Mouse (Mus musculus): Measurements from ENCODE around the gene Snrpg. TPM values are rescaled to one million over a fixed set of nuclear protein-coding genes. Genes with fewer than 3 reads are reported as not detected.

Snrpg gene
- polyA plus RNA-seq, 1 experiment from 2014 or later, result 889 TPM

DNA sequence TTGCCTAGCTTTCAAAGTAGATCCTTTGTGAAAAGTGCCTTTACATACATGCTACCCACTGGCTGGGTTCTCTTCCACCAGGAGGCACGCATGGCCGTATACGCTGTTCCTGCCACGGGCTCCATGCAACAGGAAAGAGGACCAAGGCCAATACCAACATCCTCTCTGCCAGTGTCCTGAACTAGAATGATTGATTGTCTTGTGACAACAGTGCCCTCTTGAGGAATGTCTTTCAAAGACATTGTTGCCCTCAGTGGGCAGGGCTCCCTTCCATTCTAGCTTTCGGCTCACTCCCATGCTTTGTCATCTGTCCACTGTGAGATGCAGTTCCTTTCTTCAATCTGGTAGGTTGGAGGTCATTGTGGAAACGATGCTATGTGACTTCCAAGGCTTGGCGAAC, 21.8 kb upstream of the Snrpg start:
- no peak overlapping the region for H3K4me3 ChIP-seq
- WGBS, result 65% methylated on average over 7 of the region's 7 CpGs
- no peak for DNase-seq (ENCODE audit: low spot score)

DNA sequence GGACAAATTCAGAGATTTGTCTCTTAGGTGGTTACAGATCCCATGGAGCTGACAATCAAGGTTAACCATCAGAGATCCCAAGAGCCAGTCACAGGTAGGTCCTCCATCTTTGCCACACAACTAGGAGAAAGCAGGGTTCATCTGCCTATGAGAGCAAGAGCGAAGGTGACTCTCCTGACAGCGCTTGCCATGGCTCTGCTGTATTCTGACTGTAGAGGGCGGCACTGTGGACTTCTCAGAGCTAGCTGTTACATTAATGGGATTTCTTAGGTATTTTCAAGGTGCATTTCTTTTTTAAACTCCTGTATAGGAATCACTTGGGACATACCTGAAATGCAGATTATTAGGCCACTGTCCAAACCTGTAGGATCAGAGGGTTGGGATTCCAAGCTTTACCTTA, 16.2 kb upstream of the Snrpg start:
- no peaks in the 10 kb centered on the region for H3K9me3 ChIP-seq (replicated peaks)
- WGBS, result 59% methylated on average over 3 of the region's 3 CpGs
- no peak overlapping the region for H3K27ac ChIP-seq (replicated peaks)
- H3K36me3 ChIP-seq, result no peaks in the 10 kb centered on the region
- H3K27me3 ChIP-seq (ENCODE audit: low read depth, poor library complexity, severe bottlenecking), result no peaks in the 10 kb centered on the region
- no peak overlapping the region for H3K4me3 ChIP-seq
- DNase-seq (ENCODE audit: low spot score), result no peak
- H3K4me1 ChIP-seq, result no peaks in the 10 kb centered on the region

More for the DNA sequence above, 21.8 kb upstream of the Snrpg start:
- H3K36me3 ChIP-seq, result no peaks in the 10 kb centered on the region
- peaks cover 2% of the 10 kb centered on the region for H3K4me1 ChIP-seq
- no peaks in the 10 kb centered on the region for H3K9me3 ChIP-seq (replicated peaks)
- H3K27me3 ChIP-seq (ENCODE audit: low read depth, poor library complexity, severe bottlenecking), result no peaks in the 10 kb centered on the region
- H3K27ac ChIP-seq (replicated peaks), result no peak overlapping the region

DNA sequence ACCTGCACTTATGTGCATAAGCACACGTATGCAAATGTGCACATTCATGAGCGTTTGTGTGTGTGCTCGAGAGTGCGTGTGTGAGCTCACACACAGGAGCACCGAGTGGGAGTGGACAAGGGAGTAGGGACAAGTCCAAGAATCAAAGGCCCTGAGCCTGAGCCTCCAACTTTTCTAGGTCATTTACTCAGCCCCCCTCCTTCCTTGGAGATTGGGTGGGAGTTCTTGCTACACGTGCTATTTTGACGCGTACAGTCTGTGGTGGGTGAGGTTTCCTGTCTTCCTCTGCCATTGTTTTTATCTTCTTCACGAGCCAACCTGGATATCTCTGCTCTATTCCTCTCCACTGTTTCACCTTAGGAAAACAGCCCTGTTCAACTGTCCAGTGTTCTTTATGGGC, 14.1 kb upstream of the Snrpg start:
- no peaks in the 10 kb centered on the region for H3K4me1 ChIP-seq
- no peaks in the 10 kb centered on the region for H3K27me3 ChIP-seq (ENCODE audit: low read depth, poor library complexity, severe bottlenecking)
- DNase-seq (ENCODE audit: low spot score), result no peak
- H3K27ac ChIP-seq (replicated peaks), result no peak overlapping the region
- 82% methylated on average over 9 of the region's 9 CpGs for WGBS
- H3K9me3 ChIP-seq (replicated peaks), result no peaks in the 10 kb centered on the region
- H3K36me3 ChIP-seq, result no peaks in the 10 kb centered on the region
- H3K4me3 ChIP-seq, result no peak overlapping the region

DNA sequence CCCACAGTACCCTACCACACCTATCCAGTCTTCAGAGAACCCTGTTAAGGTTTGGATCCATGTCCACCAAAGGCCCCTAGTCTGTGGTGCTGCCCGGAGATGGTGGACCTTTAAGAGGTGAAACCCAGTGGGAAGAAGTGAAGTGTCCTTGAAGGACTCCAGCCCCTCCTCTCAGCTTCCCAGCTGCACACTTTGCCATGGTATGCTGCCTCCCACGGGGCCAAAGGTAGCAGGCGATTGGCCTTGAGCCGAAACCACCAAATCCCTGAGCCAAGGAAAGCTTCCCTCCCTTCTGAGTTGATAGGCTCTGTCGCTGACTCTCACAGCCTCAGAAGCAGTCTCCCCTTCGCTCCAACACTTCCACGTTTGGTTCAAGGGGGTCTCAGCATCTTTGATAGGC, 10.4 kb upstream of the Snrpg start:
- Histone ChIP-seq H3K4me3 (no peak overlapping the region), H3K27ac (replicated peaks) (no peak overlapping the region), H3K4me1 (peaks cover 9% of the 10 kb centered on the region), H3K27me3 (ENCODE audit: low read depth, poor library complexity, severe bottlenecking) (no peaks in the 10 kb centered on the region), H3K36me3 (no peaks in the 10 kb centered on the region), H3K9me3 (replicated peaks) (no peaks in the 10 kb centered on the region)
- DNase-seq (ENCODE audit: low spot score), result no peak
- 73% methylated on average over 7 of the region's 7 CpGs for WGBS

DNA sequence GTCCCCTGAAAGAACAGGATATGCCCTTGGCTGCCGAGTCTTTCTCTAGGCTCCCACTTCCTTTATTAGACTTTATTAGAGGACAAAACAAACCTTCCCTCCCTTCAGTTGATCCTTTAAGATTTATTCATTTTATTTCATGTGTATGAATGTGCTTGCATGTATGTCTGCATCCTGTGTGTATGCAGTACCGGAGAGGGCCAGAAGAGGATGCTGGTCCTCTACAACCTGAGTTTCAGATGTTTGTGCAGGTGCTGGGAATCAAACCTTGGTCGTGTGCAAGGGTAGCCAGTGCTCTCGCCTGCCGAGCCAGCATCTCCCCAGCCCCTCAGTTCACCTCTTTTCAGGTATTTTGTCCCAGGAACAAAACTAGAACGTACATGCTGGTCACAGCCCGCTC, 9.7 kb upstream of the Snrpg start:
- Histone ChIP-seq H3K4me1 (peaks cover 15% of the 10 kb centered on the region), H3K36me3 (no peaks in the 10 kb centered on the region), H3K27me3 (ENCODE audit: low read depth, poor library complexity, severe bottlenecking) (no peaks in the 10 kb centered on the region), H3K9me3 (replicated peaks) (no peaks in the 10 kb centered on the region), H3K27ac (replicated peaks) (no peak overlapping the region), H3K4me3 (no peak overlapping the region)
- no peak for DNase-seq (ENCODE audit: low spot score)
- WGBS, result 88% methylated on average over 7 of the region's 7 CpGs

DNA sequence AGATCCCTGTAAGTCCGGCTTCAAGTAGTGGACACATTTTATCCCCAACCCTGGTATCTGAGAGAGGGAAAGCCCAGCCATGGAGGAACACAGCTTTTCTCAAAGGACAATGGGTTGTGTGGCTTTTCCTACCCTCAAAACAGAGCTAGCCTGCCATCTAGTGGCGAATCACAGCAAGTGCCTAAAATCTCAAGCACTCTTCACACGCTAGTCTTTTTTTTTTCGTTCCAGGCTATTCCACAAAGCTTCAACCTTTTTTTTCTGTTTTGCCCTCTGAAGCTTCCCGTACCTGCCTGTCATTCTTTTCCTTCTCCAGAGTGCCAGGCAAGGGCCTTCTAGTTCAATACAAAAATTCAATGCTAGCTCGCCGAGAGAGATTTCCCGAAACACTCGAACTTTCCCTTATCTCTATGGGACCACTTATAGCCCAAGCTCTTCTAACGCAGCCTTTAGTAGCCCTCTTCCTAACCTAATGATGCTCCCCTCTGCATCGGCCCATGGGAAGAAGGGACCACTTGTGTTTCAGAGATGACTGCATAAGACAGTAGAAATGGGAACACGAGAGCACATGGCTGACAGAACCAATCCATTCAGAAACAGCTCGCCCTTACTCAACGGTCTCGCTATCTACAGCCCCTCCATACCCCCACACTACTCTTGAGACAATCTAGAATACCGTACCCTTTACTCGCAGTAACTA, 6.5 kb upstream of the Snrpg start:
- Histone ChIP-seq H3K4me1 (peaks cover 24% of the 10 kb centered on the region), H3K9me3 (replicated peaks) (no peaks in the 10 kb centered on the region), H3K27me3 (ENCODE audit: low read depth, poor library complexity, severe bottlenecking) (no peaks in the 10 kb centered on the region), H3K4me3 (peak overlapping the region; percentile 84), H3K27ac (replicated peaks) (peak overlapping the region; percentile 94), H3K36me3 (peaks cover 26% of the 10 kb centered on the region)
- 5% methylated on average over 17 of the region's 17 CpGs for WGBS
- DNase-seq (ENCODE audit: low spot score), result peak; percentile 79

DNA sequence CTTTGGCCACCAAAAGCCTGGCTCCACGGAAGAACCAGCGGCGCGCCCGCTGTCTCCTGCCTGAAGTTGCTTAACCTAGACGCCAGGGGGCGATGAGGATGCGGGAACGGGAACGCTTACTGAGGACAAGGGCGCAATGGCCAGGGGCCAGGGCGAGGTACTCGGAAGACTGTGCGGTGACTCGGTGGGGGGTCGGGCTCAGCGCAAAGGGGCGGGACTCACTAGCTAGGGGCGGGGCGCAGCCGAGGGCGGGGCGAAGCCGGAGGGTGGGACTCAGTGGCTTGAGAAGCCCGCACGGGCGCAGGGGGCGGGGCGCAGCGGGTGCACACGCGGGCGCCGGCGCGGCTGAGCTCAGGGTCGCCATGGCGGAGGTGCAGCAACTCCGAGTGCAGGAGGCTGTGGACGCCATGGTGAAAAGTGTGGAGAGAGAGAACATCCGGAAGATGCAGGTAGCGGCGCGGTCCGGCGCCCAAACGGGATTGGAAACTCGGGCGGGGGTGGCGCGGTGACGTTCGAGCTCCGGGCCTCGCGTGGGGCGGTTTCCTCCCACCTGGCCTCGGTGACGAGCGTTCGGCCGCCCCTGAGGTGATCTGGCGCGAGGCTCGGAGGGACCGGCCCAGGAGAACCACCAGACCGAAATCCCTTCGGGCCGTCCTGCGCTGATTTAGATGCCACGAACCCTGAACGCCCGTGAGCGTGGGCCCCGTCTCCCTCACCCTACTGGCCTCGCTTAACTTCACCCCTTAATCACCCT, 5.6 kb upstream of the Snrpg start, which contains the start of gene Fam136a:
Gene Fam136a (plus strand): TSS at position 276 of the 754 bp plus-strand sequence.
- Histone ChIP-seq H3K27ac (replicated peaks) (peak within 1 kb of the TSS; percentile 94), H3K9me3 (replicated peaks) (no peaks in the 10 kb centered on the region), H3K4me3 (peak within 1 kb of the TSS; percentile 84), H3K27me3 (ENCODE audit: low read depth, poor library complexity, severe bottlenecking) (no peaks in the 10 kb centered on the region), H3K4me1 (peaks cover 27% of the 10 kb centered on the region), H3K36me3 (peaks cover 31% of the 10 kb centered on the region)
- peak; percentile 99 for DNase-seq (ENCODE audit: low spot score)
- under 1% methylated on average over 76 of the region's 76 CpGs for WGBS

DNA sequence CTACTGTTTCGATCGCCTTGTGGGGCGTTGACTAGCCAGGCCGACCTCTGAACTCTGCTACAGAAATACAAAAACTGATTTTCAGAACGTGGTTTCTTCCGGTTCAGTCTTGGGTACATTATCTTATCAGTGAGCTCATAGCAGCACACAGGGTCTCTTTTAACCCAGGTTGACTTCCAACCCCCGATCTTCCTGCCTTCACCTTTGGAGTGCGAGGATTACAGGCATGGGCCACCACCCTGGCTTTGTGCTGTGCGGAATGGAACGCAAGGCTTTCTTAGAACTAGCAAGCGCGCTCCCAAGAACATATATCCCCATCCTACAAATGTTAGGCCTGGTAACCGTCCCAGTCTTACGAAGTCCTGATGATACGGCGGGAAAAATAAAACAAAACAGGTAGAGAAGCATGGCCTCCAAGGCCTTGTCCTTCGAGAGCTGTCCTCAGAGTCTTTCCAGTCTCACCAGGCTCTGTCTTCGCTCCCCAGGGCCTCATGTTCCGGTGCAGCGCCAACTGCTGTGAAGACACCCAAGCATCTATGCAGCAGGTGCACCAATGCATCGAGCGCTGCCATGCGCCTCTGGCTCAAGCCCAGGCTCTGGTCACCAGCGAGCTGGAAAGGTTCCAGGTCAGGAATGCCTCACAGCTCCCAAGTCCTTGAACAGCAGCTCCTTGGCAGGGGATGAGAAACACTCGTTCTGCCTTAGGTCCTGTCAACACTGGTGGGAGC, 4.8 kb upstream of the Snrpg start:
- H3K4me3 ChIP-seq, result peak overlapping the region; percentile 84
- no peaks in the 10 kb centered on the region for H3K27me3 ChIP-seq (ENCODE audit: low read depth, poor library complexity, severe bottlenecking)
- H3K4me1 ChIP-seq, result peaks cover 32% of the 10 kb centered on the region
- H3K27ac ChIP-seq (replicated peaks), result peak overlapping the region; percentile 94
- DNase-seq (ENCODE audit: low spot score), result no peak
- no peaks in the 10 kb centered on the region for H3K9me3 ChIP-seq (replicated peaks)
- H3K36me3 ChIP-seq, result peaks cover 31% of the 10 kb centered on the region
- 50% methylated on average over 25 of the region's 25 CpGs for WGBS

DNA sequence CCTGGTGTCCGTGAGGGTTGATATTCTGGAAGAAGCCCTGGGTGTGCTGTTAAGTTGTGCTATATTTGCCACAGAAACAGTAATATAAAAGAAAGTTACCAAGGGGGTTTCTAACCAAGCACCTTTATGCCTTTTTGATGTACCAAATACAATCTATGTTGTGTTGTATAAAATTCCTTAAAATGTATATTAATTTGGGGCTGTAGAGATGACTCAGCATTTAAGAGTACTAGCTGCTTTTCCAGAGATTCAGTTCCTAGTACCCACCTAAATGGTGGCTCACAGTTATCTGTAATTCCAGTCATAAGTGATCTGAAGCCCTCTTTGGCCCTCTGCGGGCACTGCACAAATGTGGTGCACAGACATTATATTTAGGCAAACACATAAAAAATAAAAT, 4.3 kb upstream of the Snrpg start:
- peak overlapping the region; percentile 94; the same call in 1 of the 2 replicates for H3K27ac ChIP-seq (replicated peaks)
- H3K4me3 ChIP-seq, result peak overlapping the region; percentile 84
- no peaks in the 10 kb centered on the region for H3K9me3 ChIP-seq (replicated peaks)
- DNase-seq (ENCODE audit: low spot score), result no peak
- no peaks in the 10 kb centered on the region for H3K27me3 ChIP-seq (ENCODE audit: low read depth, poor library complexity, severe bottlenecking)
- peaks cover 31% of the 10 kb centered on the region for H3K36me3 ChIP-seq
- H3K4me1 ChIP-seq, result peaks cover 32% of the 10 kb centered on the region
- 87% methylated on average over 2 of the region's 2 CpGs for WGBS

DNA sequence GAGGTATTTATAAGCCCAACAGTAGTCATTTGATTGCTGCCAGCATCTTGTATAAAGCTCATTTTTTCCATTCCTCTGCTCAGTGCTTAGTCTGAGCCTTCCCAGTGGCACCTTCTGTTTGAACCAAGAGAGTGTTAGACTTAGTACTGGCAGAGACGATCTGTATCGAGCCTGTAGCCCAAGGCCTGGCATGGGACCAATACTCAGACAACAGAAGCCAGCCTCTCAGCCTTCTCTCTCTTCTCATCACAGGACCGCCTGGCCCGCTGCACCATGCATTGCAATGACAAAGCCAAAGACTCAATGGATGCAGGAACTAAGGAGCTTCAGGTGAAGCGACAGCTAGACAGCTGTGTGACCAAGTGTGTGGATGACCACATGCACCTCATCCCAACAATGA, 2.6 kb upstream of the Snrpg start:
- Histone ChIP-seq H3K4me3 (no peak overlapping the region), H3K27me3 (ENCODE audit: low read depth, poor library complexity, severe bottlenecking) (no peaks in the 10 kb centered on the region), H3K27ac (replicated peaks) (no peak overlapping the region), H3K36me3 (peaks cover 35% of the 10 kb centered on the region), H3K9me3 (replicated peaks) (no peaks in the 10 kb centered on the region), H3K4me1 (peaks cover 48% of the 10 kb centered on the region)
- WGBS, result 92% methylated on average over 5 of the region's 5 CpGs
- DNase-seq (ENCODE audit: low spot score), result no peak

DNA sequence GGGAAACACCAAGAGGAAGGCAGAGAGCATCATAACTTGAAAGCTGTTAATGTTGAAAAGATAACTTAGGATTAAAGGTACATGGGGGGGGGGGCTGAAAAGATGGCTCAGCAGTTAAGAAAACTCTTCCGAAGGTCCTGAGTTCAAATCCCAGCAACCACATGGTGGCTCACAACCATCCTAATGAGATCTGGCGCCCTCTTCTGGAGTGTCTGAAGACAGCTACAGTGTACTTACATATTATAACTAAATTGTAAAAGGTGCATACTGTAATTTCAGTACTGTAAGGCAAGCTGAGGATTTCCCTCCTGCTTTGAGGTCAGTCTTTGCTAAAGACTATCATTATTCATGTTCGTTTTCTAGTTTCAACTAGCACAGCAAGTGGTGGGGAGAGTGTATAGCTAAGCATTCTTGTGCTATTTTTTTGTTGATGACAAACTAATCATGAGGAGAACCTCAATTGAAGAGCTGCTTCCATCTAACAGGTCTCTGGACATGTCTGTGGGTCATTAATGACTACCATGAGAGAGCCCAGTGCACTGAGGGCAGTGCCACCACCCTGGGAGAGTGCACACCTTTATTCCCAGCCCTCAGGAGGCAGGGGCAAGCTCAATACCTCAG, 901 bp upstream of the Snrpg start:
- H3K9me3 ChIP-seq (replicated peaks), result no peaks in the 10 kb centered on the region
- DNase-seq (ENCODE audit: low spot score), result no peak
- H3K4me1 ChIP-seq, result peaks cover 41% of the 10 kb centered on the region
- no peaks in the 10 kb centered on the region for H3K27me3 ChIP-seq (ENCODE audit: low read depth, poor library complexity, severe bottlenecking)
- 60% methylated on average over 3 of the region's 3 CpGs for WGBS
- peaks cover 51% of the 10 kb centered on the region for H3K36me3 ChIP-seq
- H3K27ac ChIP-seq (replicated peaks), result peak overlapping the region; percentile 94
- H3K4me3 ChIP-seq, result peak overlapping the region; percentile 96

DNA sequence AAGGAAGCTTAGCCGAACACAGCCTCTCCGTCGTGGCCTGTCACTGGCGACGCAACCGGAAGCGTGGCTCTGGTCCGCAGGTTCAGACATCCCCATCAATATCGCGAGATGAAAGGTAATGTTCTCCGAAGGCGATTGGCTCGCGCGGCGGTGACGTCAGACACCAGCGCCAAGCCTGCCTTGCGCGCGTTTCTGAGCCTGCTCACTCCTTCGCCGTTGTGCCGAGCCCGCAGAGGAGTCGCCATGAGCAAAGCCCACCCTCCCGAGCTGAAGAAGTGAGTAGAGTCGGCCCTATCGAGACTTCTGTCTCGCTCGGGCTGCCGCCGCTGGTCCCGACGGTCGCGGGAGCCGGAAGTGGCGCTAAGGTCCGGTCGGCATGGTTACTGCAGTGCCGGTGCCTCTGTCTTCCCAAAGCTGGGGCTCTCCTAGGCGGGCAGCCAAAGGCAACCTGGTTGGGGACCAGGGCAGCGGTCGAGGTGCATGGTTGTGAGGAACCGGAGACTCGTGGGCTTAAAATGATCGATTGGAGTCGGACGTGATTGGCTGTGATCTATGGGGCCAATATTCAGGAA, 322 bp downstream of the Snrpg start:
- no peaks in the 10 kb centered on the region for H3K27me3 ChIP-seq (ENCODE audit: low read depth, poor library complexity, severe bottlenecking)
- DNase-seq (ENCODE audit: low spot score), result peak; percentile 97
- WGBS, result under 1% methylated on average over 50 of the region's 50 CpGs
- no peaks in the 10 kb centered on the region for H3K9me3 ChIP-seq (replicated peaks)
- H3K4me1 ChIP-seq, result peaks cover 34% of the 10 kb centered on the region
- peaks cover 63% of the 10 kb centered on the region for H3K36me3 ChIP-seq
- H3K27ac ChIP-seq (replicated peaks), result peak overlapping the region; percentile 94
- H3K4me3 ChIP-seq, result peak overlapping the region; percentile 96
